Mouse (Mus musculus) CD4-positive, CD25-positive, alpha-beta regulatory T cell, adult 4 months (primary cell): ENCODE measurements around the gene AC131692.1. TPM values are rescaled to one million over a fixed set of nuclear protein-coding genes. Genes with fewer than 3 reads are reported as not detected.
A peak's percentile ranks its signal among the peaks of the same experiment; 100 is the strongest.

Source experiments
- ATAC-seq: one replicate; pipeline ENCODE4 v1.8.0; 2017
- polyA plus RNA-seq, 2 experiments: library from polyadenylated mRNA; unstranded; fragments of 100-300 nt; shearing (Covaris generic); gene quantifications; one replicate each; pipeline ENCODE4 v1.2.1; 2017

The AC131692.1 gene
- polyA plus RNA-seq = not detected

DNA sequence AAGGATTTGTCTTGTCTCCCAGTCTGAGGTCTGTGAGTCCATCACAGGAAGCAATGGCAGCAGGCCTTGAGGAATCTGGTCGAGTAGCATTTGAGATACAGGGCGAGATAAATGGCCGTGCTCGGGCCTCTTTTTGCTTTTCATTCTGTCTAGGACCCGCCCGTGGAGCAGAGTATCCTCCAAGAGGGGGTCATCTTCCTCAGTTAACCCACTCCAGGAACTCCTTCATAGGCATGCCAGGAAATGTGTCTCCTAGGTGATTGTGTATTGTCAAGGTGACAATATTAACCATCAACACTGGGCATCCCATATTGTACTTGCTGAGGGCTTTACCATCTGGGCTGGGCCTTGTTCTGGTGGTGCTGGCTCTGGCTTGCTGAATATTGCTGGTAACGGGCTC lies at the start of gene AC131692.1:
Gene AC131692.1 (plus strand): TSS at position 301 of the 400 bp plus-strand sequence.
- ATAC-seq = no peak

- ATAC-seq = peak; percentile 36
These were observed 48.6 kb upstream of the AC131692.1 start for GRCm38 (mm10) chr19:6045366-6046293.

GRCm38 (mm10) chr19:6046294-6047153 lies 47.7 kb upstream of the AC131692.1 start, which contains the start of gene Syvn1:
Gene Syvn1, plus strand, starts transcription at chr19:6046576.
- peak; percentile 91 for ATAC-seq

DNA sequence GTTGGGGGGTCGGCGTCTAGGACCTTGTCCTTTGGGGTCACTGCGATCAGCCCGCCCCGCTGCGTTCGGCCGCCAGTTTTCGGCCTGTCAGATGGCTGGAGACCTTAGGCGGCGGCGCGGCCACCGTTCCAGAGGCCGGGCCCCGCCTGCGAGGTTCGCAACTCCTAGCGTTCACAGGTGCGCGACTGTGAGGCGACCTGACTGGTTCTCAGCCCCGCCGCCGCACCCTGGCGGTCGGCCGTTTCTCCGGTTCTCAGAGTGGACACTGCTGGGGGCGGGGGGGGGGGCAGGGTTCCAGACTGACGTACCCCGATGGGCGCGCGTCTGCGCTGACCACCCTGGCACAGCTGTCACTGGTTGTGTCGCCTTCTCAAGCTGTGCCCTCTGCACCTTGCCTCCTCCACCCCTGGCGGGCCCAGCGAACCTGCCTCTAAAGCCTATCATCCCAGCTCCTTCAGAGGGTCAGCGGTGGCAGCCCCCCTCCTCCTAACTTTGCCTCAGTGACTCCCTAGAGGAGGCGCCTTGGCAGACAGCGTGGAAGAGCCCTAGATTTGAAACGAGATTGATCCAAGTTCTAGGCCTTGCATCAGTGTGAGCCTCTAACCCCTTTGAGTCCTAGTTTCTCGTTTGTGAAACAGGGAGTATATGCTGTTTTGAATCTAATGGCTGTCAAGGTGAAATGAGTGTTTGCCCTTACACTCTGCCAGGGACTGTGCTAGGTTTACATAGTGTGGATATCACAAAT lies 46.9 kb upstream of the AC131692.1 start:
- no peak for ATAC-seq

GRCm38 (mm10) chr19:6047899-6048166 lies 46.4 kb upstream of the AC131692.1 start:
- ATAC-seq = no peak

- no peak for ATAC-seq
These were observed 45.4 kb upstream of the AC131692.1 start for GRCm38 (mm10) chr19:6048681-6049410.

GRCm38 (mm10) chr19:6052516-6052915 lies 41.7 kb upstream of the AC131692.1 start:
- no peak for ATAC-seq

- ATAC-seq = no peak
These were observed 39.9 kb upstream of the AC131692.1 start for GRCm38 (mm10) chr19:6054296-6054695.

DNA sequence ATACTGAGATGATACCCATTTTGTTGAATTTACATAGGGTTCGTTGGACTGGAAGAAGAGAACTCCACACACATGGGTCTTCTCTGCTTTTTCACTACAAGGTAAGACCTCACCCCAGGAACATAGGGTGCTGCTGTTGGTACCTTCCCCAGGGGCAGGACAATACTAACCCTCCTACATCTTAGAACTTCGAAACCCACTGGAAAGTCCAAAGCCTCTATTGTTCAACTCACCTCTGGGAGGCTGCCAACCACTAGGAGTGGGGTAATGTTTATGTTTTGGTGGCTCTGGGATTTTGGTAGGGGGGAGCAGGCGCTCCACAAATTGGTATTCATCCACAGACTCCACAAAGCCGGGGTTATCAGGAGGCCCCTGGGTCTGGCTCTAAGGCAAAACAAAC lies 37.5 kb upstream of the AC131692.1 start:
- ATAC-seq = no peak

DNA sequence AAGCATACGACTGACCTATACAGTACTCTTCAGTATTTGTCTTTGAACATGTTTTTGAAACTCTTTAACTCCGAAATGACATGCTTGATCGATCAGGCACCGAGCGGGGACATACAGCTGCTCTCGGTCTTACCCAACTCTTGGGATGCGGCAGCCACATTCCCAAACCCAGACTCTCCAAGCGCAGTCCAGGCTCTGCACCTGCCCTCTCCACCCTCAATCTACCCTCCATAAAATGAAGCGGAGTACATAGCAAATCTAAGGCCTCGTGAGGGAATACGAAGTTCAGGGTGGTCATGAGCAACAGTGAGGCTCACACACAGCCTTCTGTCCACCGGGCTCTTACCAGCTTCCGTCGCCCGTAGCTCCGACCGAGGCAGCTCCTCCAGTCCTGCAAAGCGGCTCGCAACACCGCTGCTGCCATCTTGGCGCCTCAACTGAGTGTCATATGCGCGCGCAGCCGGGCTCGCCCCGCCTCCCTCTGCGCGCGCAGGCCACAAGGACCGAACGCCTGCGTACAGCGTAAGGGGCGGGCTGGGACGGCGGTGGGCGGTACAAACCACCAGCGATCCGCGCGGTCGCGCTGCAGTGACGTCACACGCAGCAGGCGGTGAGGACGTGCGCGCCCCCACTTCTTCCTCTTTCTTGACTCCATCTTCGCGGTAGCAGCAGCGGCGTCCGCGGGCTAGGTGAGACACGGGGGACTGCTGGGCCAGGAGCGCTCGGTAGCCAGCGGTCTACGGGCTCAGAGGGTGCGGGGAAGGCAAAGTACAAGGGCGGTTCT lies 36.7 kb upstream of the AC131692.1 start, which contains the start of the genes Mrpl49 and Fau:
Gene Mrpl49 (minus strand): TSS at position 473 of the 784 bp plus-strand sequence.
Gene Fau (plus strand): TSS at position 532 of the 784 bp plus-strand sequence.
- peak; percentile 74 for ATAC-seq

- ATAC-seq = no peak
These were observed 35.7 kb upstream of the AC131692.1 start for GRCm38 (mm10) chr19:6058513-6058912.

- no peak for ATAC-seq
These were observed 35.3 kb upstream of the AC131692.1 start for GRCm38 (mm10) chr19:6058966-6059365.

GRCm38 (mm10) chr19:6061021-6061533 lies 33.1 kb upstream of the AC131692.1 start, which contains the start of gene Znhit2:
Gene Znhit2, plus strand, starts transcription at chr19:6061192.
- ATAC-seq = peak; percentile 82

- ATAC-seq = peak; percentile 27
These were observed 32.4 kb upstream of the AC131692.1 start for GRCm38 (mm10) chr19:6061641-6062302.

- ATAC-seq = no peak
These were observed 31.8 kb upstream of the AC131692.1 start for GRCm38 (mm10) chr19:6062418-6062817.

GRCm38 (mm10) chr19:6063081-6063480 lies 31.1 kb upstream of the AC131692.1 start:
- no peak for ATAC-seq

DNA sequence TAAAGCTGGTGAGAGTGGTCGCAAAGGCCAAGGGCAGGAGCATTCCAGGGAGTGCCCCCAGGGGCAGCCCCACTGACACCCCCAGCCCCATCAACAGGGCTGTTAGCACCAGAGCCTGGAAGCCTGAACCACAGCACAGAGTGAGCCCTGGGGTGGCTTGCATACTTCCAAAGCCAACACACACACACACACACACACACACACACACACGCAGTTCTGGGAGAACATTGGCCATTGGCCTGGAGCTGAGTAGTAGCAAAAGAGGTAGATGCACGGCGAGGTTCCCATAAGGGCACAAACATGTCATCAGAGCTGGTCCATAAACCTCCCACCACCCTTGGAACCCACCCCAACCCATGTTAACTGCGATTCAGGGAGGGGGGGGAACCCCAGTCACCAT lies 27.6 kb upstream of the AC131692.1 start:
- ATAC-seq = no peak

DNA sequence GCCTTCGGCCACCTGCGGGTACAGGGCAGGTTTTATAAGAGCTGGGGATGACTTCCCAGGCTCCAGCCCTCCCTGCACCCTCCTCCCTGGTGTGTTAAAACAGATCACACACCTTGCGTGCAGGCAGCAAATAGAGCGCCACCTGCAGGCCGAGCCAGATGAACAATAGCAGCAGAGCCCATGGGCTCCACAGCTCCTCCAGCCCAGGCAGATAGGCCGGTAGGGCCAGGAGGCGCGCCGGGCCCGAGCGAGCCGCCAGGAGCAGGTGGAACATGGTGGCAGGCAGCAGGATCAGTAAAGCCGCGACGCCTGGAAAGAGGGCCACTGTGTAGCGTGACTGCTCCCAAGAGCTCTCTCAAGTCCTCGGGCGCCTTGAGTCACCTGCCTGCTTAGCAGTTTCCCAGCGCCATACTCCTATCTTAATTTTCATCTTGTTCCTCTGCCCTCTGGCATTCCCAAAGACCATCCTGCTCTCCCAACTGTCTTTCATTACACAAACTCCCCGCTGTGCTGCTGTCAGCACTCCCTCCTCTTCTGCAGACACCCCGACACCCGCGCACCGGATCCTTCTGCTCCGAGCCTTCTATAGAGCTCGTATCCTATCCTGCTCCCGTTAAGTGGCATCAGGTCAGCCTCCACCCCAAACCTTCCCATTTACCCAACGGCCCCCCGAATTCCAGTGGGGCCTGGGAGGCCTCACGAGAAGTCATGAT lies 27.1 kb upstream of the AC131692.1 start:
- ATAC-seq = peak; percentile 57

GRCm38 (mm10) chr19:6067724-6068415 lies 26.3 kb upstream of the AC131692.1 start, which contains the start of gene Tm7sf2:
Gene Tm7sf2, minus strand, starts transcription at chr19:6068373.
- ATAC-seq = peak; percentile 91
